Mouse (Mus musculus): Measurements from ENCODE around the gene AI837181.

The AI837181 gene

DNA sequence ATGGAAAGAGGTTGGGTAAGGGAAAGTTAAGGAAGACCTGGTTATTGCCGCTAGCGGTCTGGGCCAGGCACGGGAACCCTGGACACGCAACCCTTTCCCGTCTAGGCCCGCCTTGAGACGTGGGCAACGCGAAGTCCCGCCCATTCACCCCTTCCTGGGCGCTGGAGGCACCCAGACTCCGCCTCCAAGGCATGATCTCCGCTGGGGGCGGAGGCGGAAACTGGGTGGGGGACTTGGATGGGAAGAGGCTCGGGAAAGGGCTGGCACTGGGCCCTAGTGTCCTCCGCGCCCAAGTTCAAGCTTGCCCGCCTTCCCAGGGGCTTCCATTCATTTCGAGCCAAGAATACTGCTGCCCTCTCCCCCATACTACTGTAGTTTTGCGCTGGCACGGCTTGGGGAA is 48.8 kb downstream of the AI837181 start, which contains the start of gene Efemp2:
Gene Efemp2, plus strand, starts transcription at position 235 of the 400 bp plus-strand sequence.
- DNase-seq = peak; percentile 79

DNA sequence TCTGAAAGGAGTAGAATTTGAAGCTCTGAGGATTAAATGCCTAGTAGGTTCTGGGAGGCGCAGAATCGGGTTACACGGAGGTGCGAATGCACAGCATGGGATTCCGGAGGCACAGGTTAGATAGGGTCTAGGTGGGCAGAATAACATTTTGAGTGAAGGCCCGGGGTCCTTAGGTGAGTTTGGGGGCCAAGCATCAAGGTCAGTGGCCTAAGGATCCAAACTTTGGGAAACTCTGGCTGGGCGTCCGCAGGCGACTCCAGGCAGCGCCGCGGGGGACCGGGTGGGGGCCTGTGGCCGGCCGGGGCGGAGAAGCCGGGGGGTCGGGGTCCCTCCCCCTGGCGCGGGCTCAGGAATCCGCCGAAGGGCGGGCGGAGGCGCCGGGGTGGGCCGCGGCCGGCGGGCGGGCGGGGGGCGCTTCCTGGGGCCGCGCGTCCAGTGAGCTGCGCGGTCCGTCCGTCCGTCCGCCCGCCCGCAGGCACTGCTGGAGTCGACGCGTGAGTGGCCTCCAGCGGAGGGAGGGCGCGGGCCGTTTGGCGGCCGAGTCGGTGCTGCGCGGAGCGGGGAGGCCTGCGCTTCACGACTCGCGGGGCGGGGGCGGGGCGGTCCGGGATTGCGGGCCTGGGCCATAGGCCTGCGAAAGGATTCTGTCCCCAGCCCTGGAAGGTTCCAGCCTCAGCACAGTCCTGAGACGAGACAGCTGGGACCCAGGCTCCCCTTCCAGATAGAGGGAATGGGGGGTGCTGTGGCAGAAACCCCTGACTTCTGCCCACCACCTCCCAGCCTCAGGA is 49.5 kb downstream of the AI837181 start:
- DNase-seq = no peak

DNA sequence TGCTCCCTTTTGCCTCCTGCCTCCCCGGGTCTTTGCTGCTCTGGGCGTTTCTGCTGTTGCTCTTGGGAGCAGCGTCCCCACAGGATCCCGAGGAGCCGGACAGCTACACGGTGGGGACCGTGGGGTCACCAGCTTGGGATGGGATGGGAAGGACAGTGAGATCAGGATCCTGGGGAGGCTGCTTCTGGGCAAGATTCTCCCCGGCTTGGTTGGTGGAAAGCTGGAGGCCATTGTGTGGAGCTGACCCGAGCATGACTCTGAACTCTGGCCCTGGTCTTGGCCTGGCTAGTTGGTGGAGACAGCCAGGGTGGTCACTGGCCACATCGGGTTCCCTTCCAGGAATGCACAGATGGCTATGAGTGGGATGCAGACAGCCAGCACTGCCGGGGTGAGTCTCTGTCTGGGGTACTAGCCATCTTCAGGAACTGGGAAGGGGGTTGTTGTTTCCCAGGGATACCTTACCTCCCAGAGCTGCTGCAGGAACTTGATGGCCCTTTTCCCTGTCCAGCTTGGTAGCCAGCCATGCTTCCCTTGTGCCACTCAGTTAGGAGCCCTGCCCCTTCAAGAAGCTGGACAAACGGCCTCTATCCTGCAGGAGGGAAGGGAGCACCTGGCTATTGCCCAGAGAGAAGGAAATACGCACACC is 50.2 kb downstream of the AI837181 start:
- peak; percentile 68 for DNase-seq

Data from cerebellum, adult 11-12 months (tissue).